Mouse (Mus musculus) left cerebral cortex, postnatal 36 days (tissue): ENCODE results near the gene Scarf1. TPM values are rescaled to one million over a fixed set of nuclear protein-coding genes. Genes with fewer than 3 reads are reported as not detected.

Experiments
- DNase-seq, 2 experiments: peaks; one replicate each; pipeline ENCODE4 v3.0.0; 2021 to 2022; ENCODE audit warnings: low spot score in 2 of 2, mixed read lengths in 1 of 2
- intact Hi-C: fragments of 180-260 bp; cut with DNase I; formaldehyde crosslinking; loops from one replicate; pipeline ENCODE4 v1.15.1; 2025
- total RNA-seq, 2 experiments: library from RNA; stranded (reverse); gene quantifications; 2 replicates each; pipeline ENCODE4 v1.2.3; 2021

The Scarf1 gene
- 1 to 10 TPM; 1.2 to 1.8 TPM for total RNA-seq

DNA sequence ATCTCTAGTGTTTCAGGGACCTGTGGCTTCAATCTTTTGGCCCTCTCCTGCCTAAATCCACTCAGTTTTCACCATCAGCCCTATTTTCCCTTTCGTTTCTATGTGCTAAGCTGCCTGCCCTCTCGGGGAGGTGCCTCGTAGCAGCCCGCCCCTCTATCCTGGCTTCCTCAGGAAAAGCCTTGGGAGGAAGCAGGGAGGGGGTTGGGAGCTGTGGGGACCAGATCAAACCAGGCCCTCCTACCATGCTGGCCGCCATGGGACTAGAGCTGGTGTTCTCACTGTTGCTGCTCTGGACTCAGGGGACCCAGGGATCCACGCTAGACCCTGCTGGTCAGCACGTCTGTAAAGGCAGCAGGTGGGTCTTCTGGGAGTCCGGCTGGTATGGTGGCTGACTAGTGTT is at the start of gene Scarf1:
Gene Scarf1 (plus strand): TSS at position 205 of the 400 bp plus-strand sequence.
- DNase-seq: no peak
- intact Hi-C loops: no loop called here

DNA sequence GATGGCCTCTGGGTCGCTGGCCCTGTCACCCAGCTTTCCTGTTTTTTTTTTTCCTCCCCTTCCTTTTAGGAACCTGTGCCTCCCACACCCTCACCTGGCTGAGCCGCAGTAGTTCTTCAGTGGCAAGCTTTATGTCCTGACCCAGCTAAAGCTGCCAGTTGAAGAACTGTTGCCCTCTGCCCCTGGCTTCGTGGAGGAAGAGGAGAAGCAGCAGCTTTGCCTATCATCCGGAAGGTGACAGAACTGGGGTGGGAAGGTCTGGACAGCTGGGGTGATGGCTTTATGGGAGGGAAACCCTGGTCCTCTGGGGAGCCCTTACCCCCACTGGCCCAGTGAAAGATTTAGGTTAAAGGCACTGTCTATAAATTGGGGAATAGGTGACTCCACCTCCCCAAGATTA is 49.7 kb upstream of the Scarf1 start:
- intact Hi-C loops: loop anchor here (5.0 kb wide), 2 partner anchors 116 to 271 kb away; partner anchors contain the start of genes Dph1, Rpa1, Rtn4rl1 and Smyd4
- DNase-seq: no peak

DNA sequence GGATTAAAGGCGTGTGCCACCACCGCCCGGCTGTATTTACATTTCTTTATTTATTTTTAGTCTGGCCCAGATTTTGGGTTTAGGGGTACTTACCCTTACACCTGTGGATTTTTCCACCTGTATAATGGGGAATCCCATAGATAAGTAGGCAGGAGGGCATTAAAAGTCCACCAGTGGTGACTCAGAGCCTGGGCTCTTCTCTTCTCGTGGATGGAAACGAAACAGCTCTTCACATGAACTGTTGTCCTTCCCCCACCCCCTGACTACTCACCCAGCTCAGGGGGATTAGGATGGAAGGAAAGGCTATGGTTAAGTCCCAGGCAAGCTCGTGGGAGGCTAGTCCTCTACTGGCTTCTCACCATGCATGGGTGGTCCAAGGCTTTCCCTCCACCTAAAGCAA is 48.9 kb upstream of the Scarf1 start:
- DNase-seq: no peak
- intact Hi-C loops: loop anchor here (5.0 kb wide), 2 partner anchors 117 to 272 kb away; partner anchors contain the start of genes Dph1, Rpa1, Rtn4rl1 and Smyd4

DNA sequence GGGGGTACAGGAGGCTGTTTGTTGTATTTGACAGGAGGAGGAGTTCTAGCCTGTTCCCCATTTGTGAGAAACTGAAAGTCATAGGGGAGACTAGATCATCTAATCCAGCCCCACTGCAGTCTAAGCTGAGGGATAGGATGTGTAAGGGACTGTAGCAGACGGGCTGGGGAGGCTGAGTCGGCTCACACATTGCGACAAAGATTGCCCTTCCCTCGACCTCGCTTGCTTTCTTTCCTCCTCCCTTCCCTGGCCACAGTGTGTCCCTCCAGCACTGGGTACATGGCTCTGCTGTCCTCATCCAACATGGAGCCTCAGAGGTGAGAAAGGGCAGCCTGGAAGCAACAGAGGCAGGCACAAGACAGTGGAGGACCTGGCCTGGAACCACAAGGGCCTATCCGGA is 48.3 kb upstream of the Scarf1 start:
- intact Hi-C loops: no loop called here
- no peak for DNase-seq

DNA sequence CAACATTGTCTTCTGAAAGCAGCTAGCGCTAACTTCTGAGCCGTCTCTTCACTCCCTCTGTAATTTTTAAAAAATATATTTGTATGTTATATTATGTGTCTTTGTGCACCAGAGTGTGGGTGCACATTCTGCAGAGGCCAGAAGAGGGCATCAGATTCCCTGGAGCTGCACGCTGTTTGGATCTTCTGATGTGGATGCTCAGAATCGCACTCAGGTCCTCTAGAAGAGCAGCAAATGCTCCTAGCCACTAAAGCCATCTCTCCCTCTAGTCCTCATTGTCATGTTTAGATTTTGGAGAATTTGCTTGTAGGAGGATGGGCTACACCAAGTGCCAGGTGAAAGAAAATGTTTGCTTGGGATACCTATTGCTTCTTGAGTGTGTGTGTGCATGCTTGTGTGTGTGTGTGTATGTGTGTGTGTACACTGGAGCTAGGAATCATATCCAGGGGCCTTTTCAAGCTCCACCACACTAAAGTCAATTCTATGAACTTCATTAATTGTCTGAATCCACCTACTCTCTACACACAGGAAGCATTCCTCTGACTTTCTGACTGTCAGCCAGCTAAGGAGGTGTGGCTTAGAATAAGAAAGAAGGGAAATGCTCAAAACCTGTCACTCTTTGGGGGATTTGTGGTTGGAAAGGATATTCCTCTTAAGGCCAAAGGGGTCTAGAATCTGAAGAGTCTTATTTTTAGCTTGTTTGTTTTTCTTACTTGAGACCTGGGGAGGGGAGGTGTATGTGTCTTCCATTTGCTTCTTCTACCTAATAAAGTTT is 46.4 kb upstream of the Scarf1 start:
- intact Hi-C loops: no loop called here
- no peak for DNase-seq

DNA sequence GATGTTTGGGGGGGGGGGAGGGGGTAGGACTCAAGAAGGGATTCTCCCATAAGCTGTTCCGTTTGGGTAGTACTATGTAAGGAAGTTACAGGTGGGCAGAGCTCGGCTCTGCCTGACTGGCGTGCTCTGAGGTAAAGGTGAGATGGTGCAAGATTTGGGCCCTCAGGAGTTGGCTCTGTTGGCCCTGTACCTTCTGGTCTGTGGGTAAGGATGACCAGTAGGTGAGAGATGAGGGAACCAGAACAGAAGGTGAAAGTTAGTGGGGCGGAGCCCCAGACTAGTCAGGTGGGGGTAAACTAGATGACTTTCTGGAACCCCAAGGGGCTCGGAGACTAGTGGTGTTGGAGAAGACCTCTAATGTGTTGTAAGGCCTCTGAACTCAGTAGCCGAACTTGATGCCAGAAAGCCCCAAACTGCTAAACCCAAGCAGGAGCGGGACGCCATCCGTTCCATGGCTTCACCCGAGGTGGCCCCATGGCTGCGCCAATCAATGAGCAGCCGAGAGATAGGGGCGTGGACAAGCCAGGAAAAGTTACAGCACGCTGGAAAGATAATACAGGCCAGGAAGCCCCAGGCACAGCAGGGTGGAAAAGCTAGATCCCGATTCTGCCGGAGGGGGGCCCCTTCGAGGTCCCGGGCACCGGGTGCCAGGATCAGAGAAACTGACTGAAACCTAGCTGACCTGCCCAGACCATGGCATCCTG is 45.7 kb upstream of the Scarf1 start:
- intact Hi-C loops: no loop called here
- DNase-seq: peak in 1 of 2 experiments; percentile 15

DNA sequence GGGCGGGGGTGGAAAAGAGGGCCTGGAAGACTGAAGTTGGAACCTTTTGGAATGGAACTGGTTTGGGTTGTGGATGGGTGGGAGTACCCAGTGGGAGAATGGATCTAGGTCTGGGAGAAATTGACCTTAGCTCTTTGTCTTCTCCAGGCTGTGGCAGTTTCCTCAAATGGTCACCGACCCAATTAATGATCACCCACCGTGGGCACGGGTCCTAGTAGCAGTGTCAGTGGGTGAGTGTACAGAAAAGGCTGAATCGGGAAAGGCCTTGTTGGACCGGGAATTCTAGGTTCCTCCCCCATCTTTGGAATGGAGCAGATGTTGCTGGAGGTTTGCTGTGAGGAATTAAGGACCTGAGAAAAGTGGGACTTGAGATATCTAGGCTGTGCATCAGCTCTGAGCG is 44.9 kb upstream of the Scarf1 start:
- no peak for DNase-seq
- intact Hi-C loops: no loop called here

DNA sequence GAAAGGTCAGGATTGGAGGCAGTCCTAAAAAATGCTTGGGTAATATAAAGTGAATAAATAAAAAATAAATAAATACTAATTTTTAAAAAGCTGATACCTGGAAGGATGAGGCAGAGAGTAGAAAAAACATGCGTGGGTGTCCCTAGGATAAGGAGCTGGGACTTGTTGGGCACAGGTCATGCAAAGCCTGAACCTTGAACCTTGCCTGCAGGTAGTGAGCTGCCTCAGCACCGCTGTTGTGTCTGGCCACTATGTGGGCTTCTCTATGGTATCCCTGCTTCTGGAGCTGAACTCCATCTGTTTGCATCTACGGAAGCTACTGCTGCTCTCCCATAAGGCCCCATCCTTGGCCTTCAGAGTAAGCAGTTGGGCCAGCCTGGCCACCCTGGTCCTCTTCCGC is 44.1 kb upstream of the Scarf1 start:
- intact Hi-C loops: no loop called here

DNA sequence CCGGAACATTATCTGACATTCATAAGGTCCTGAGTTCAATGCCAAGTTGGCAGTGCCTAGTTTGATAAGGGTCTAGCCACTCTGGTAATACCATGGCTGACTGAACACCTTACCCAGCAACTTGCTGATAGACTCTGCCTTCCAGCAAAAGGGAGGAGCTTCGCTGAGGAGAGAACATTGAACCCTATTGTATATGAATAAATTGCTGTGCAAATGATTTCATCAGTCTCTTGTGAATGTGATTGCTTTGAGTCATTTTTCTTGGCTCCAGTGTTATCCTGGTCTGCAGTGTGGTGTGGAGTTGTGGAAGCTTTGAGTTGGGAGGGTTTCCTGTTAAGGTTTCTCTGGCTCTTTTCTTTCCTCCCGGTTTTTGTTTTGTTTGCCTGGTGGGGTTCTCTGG is 42.7 kb upstream of the Scarf1 start:
- no peak for DNase-seq
- intact Hi-C loops: no loop called here

More for the DNA sequence above, 44.1 kb upstream of the Scarf1 start:
- no peak for DNase-seq

DNA sequence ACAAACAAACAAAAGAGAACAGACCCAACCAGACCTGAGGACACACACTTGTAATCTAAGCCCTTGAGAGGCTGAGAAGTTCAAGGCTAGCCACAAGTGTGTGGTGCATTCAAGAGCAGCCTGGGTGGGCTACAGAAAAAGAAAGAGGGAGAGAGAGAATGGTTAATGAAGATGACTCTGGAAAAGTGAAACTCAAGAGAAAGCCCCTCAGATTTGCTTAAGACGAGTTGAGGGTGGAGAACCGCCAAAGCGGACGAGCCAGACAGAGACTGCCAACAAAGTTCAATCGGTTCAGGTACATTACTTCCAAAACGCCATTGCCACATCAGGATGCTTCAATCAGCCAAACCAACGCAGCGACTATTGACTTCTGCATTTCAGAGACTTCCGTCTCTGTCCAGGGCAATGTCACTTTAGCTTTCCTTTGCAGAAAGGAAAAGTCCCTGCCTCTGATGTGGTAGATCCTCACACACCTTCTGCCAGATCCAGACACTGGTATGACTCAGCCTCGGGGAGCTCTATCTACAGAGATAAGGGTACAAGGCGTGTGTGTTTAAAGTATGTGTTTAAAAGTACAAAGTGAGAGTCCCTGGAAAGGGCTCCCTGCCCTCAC is 40.8 kb upstream of the Scarf1 start:
- no peak for DNase-seq
- intact Hi-C loops: no loop called here

DNA sequence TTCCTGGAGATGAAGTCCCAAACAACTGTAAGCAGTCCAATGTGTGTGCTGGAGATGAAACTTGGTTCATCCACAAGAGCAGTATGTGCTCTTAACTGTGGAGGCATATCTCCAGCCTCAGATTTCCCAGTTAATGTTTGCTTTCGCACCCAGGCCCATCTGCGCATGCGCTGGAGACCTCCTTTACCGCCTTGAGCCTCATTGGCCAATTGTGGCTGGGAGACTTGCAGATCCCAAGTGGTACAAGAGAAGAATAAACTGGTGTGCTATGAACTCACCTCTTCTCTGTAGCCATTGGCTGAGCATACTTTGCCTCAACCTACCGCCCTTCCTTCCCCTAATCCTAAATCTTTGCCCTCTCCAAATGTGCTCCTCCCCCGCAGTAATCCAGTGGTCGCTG is 40.0 kb upstream of the Scarf1 start:
- DNase-seq: no peak
- intact Hi-C loops: no loop called here

DNA sequence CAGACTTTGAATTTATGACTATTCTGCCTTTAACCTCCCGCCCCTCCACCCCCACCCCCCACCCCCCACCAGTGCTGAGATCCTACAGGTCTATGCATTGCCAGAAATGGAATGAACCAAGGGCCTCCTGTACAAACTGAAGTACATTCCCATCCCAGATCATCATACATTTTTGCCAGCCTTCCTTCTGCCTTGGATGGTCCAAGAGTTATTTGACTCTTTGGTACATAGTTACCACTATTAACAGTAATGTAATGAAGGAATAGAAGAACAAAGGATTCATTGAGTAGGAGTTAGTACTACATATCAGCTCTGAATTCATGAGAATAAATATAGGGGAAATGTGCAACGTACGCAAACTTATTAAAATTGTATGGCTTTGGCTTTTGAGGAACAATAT is 27.1 kb upstream of the Scarf1 start:
- intact Hi-C loops: no loop called here
- DNase-seq: no peak

DNA sequence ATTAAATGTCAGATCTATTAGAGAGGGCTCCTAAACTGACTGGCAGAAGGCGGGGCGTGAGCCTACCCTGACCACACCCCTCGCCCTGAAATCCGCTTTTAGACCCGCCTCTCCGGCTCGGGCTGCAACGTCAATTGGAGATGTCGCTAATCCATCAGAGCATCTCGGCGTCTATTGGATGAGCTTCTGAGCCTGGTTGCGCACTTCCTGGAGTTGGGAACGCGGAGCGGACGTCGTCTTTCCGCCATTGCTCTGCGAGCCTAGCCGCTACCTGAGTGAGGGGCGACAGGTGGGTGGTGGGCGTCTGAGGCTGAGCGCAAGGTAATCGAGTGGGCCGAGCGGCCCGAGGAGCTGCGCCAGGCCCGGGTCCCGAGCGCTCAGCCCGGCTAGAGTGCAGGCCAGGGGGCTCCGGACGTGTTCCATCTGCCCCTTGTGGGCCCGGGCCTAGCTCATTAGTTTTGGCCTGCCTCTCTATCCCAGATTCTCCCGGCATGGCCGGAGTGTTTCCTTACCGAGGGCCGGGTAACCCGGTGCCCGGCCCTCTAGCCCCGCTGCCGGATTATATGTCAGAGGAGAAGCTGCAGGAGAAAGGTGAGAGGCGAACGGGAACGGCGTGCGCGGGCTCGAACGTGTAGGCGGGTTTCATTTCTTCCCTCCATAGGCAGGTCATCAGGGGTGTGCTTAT is 26.6 kb upstream of the Scarf1 start, which contains the start of gene Prpf8:
Gene Prpf8 (plus strand): TSS at position 216 of the 685 bp plus-strand sequence.
- DNase-seq: peak; percentile 96 to 98
- intact Hi-C loops: no loop called here

DNA sequence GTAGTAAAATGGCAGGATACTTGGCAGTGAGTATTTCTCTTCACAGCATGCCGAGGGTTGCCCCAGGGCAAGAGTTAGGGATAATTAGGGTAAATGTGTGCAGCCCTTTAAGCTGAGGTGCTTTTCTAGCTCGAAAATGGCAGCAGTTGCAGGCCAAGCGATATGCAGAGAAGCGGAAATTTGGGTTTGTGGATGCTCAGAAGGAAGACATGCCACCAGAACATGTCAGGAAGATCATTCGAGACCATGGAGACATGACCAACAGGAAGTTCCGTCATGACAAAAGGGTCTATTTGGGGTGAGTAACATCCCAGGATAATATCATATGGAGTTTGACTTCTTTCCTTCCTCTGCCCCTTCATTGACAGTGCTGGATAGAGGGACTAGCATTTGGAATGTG is 25.8 kb upstream of the Scarf1 start:
- no peak for DNase-seq
- intact Hi-C loops: no loop called here

DNA sequence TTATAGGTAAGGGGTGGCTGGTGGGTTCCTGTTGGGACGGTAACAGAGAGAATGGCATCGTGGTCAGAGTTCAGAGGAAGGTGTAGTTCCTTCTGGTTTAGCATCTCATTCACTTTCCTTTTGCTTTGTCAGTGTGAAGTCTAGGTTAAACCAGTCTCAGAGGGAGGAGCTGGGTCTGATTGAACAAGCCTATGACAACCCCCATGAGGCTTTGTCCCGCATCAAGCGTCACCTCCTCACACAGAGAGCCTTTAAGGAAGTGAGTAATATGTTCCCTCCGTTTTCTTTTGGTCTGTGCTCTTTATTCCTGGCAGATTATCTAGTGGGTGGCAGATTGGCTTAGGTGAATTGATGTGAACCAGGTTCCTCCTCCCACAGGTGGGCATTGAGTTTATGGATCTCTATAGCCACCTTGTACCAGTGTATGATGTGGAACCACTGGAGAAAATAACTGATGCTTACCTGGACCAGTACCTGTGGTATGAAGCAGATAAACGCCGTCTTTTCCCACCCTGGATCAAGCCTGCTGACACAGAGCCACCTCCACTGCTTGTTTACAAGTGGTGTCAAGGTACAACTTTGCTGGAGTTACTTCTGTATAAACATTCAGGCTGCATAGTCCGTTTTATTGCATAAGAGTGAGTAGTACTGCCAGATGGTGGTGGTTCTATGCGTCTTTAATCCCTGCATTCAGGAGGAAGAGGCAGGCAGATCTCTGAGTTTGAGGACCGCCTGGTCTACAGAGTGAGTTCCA is 18.9 kb upstream of the Scarf1 start:
- DNase-seq: no peak
- intact Hi-C loops: no loop called here

DNA sequence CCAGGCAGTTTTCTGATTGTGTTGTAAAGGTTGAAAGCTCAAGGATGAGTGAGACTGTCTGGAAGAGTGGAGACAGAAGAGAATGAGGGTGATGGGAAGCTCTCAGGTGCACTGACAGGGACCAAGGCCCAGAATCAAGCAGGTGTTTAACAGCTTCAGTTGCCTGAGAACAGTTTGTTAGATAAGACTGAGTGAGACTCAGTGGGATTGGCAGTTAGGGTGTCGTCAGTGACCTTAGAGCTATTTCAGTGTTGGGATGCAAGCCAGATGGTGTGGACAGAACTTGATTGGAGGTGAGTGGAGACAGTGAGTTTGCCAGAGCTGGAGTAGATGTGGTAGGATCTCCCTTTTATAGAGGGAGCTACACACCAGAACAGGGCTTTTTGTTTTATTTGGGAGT is 15.2 kb upstream of the Scarf1 start:
- no peak for DNase-seq
- intact Hi-C loops: no loop called here

DNA sequence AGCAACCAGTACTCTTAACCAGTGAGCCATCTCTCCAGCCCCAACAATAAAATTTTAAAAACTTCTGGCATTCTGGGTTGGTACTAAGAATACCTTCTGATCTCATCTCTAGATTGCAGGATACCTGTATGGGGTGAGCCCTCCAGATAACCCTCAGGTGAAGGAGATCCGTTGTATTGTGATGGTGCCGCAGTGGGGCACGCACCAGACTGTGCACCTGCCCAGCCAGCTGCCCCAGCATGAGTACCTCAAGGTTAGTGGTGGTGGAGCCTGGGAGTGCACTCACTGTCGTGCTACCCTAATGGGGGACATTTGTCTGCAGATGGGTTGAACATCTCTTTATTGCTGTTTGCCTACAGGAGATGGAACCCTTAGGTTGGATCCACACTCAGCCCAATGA is 5.2 kb upstream of the Scarf1 start:
- intact Hi-C loops: no loop called here
- DNase-seq: no peak

DNA sequence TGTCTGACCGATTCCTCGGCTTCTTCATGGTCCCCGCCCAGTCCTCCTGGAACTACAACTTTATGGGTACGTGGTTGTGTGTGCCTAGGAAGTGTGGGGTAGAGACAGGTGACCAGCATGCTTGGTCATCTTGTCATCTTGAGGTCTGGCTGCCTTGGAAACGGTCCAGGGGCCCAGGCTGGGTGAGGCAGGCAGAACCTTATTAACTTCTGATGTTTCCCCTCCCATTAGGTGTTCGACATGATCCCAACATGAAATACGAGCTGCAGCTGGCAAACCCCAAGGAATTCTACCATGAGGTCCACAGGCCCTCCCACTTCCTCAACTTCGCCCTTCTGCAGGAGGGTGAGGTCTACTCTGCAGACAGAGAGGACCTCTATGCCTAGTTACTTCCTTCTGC is 4.4 kb upstream of the Scarf1 start:
- intact Hi-C loops: no loop called here

More for the DNA sequence above, 4.4 kb upstream of the Scarf1 start:
- DNase-seq: no peak
